Mouse (Mus musculus) thymus, postnatal 25 days (tissue): ENCODE measurements at regions not wholly inside any gene's neighbourhood (a gene's known extent, or its start where the extent isn't known, plus 50 kb on each side); places are given as distances from the start of the nearest gene placed in this dataset.

ENCODE experiments used
- DNase-seq: peaks from one replicate; pipeline ENCODE4 v3.0.0; 2022

- peak; percentile 21 for DNase-seq
These were observed 312.6 kb downstream of the Cd83 start for GRCm38 (mm10) chr13:44097141-44097540.

GRCm38 (mm10) chr13:44099511-44099910 is 314.9 kb downstream of the Cd83 start:
- DNase-seq, result no peak

GRCm38 (mm10) chr13:44100125-44101067 is 315.8 kb downstream of the Cd83 start:
- DNase-seq, result no peak

- DNase-seq, result no peak
These were observed 316.6 kb downstream of the Cd83 start for GRCm38 (mm10) chr13:44101161-44101560.

- no peak for DNase-seq
These were observed 317.2 kb downstream of the Cd83 start for GRCm38 (mm10) chr13:44101806-44102205.

- no peak for DNase-seq
These were observed 317.7 kb downstream of the Cd83 start for GRCm38 (mm10) chr13:44102257-44102656.

GRCm38 (mm10) chr13:44103340-44103739 is 318.8 kb downstream of the Cd83 start:
- no peak for DNase-seq

- DNase-seq, result no peak
These were observed 320.6 kb downstream of the Cd83 start for GRCm38 (mm10) chr13:44105161-44105560.

GRCm38 (mm10) chr13:44108695-44109094 is 324.1 kb downstream of the Cd83 start:
- DNase-seq, result no peak

GRCm38 (mm10) chr13:44113043-44113442 is 328.5 kb downstream of the Cd83 start:
- no peak for DNase-seq

GRCm38 (mm10) chr13:44114856-44115255 is 330.3 kb downstream of the Cd83 start:
- DNase-seq, result no peak

- no peak for DNase-seq
These were observed 333.3 kb downstream of the Cd83 start for GRCm38 (mm10) chr13:44117841-44118240.

GRCm38 (mm10) chr13:44118846-44119245 is 334.3 kb downstream of the Cd83 start:
- no peak for DNase-seq

- no peak for DNase-seq
These were observed 336.7 kb downstream of the Cd83 start for GRCm38 (mm10) chr13:44121241-44121671.

GRCm38 (mm10) chr13:44121932-44122331 is 337.4 kb downstream of the Cd83 start:
- DNase-seq, result no peak

- DNase-seq, result no peak
These were observed 341.6 kb downstream of the Cd83 start for GRCm38 (mm10) chr13:44126198-44126597.

- no peak for DNase-seq
These were observed 344.1 kb downstream of the Cd83 start for GRCm38 (mm10) chr13:44128506-44129274.

- DNase-seq, result no peak
These were observed 347.3 kb downstream of the Cd83 start for GRCm38 (mm10) chr13:44131916-44132315.

GRCm38 (mm10) chr13:44132510-44132909 is 347.9 kb downstream of the Cd83 start:
- no peak for DNase-seq

- no peak for DNase-seq
These were observed 348.9 kb downstream of the Cd83 start for GRCm38 (mm10) chr13:44133436-44133835.

GRCm38 (mm10) chr13:44141181-44141580 is 356.6 kb downstream of the Cd83 start:
- DNase-seq, result no peak

GRCm38 (mm10) chr13:44145441-44145840 is 360.9 kb downstream of the Cd83 start:
- no peak for DNase-seq

- DNase-seq, result no peak
These were observed 363.3 kb downstream of the Cd83 start for GRCm38 (mm10) chr13:44147841-44148240.

- DNase-seq, result no peak
These were observed 364.9 kb downstream of the Cd83 start for GRCm38 (mm10) chr13:44149499-44149898.
